Mouse (Mus musculus) forebrain, embryonic 11.5 days (tissue): Measurements from ENCODE around the gene Col25a1. TPM values are rescaled to one million over a fixed set of nuclear protein-coding genes. Genes with fewer than 3 reads are reported as not detected.

Source experiments
- ATAC-seq: fragments of 200-750 bp; cut with Nextera tagmentation; replicated peaks from 2 replicates; pipeline ENCODE4 v1.8.0; 2017; ENCODE audit warnings: moderate TSS enrichment; ENCODE audit not compliant: low FRiP score
- DNase-seq: peaks from one replicate; pipeline ENCODE4 v3.0.0-alpha.2; 2017; ENCODE audit warnings: low spot score
- H3K27ac ChIP-seq: fragments of 300-500 bp; sonication (generic); 2 replicates; pipeline ENCODE4 v1.5.1; 2014; ENCODE audit warnings: low read depth, low read length
- H3K27me3 ChIP-seq: fragments of 300-500 bp; sonication (generic); 2 replicates; pipeline ENCODE4 v1.6.1; 2014; ENCODE audit warnings: mild to moderate bottlenecking, low read length, mixed read lengths; ENCODE audit not compliant: control insufficient read depth, insufficient read depth
- H3K36me3 ChIP-seq: fragments of 300-500 bp; sonication (generic); 2 replicates; pipeline ENCODE4 v1.6.1; 2014; ENCODE audit warnings: mild to moderate bottlenecking, low read length, moderate library complexity, mixed read lengths; ENCODE audit not compliant: control insufficient read depth, insufficient read depth
- H3K4me1 ChIP-seq: fragments of 300-500 bp; sonication (generic); replicated peaks from 2 replicates; pipeline ENCODE4 v1.6.1; 2014; ENCODE audit warnings: low read length, mixed read lengths; ENCODE audit not compliant: control insufficient read depth, insufficient read depth
- H3K4me2 ChIP-seq: fragments of 300-500 bp; sonication (generic); 2 replicates; pipeline ENCODE4 v1.6.1; 2014; ENCODE audit warnings: low read depth, mild to moderate bottlenecking, low read length, moderate library complexity, mixed read lengths; ENCODE audit not compliant: severe bottlenecking
- H3K4me3 ChIP-seq: fragments of 300-500 bp; sonication (generic); 2 replicates; pipeline ENCODE4 v1.5.1; 2014; ENCODE audit warnings: low read depth, low read length
- H3K9ac ChIP-seq: fragments of 300-500 bp; sonication (generic); 2 replicates; pipeline ENCODE4 v1.6.1; 2014; ENCODE audit warnings: low read length
- H3K9me3 ChIP-seq: fragments of 300-500 bp; sonication (generic); 2 replicates; pipeline ENCODE4 v1.6.1; 2016; ENCODE audit warnings: low read length, mixed read lengths; ENCODE audit not compliant: control insufficient read depth
- WGBS: fragments of 180-500 bp; shearing (Covaris S2); extraction: QIAGEN DNeasy Blood & Tissue Kit; methylation state at CpG from one replicate; pipeline ENCODE4 v1.1.7; 2014; 5-methylcytosine and 5-hydroxymethylcytosine counted together
- polyA plus RNA-seq: library from polyadenylated mRNA; unstranded; fragments of >200 nt; fragmentation: Nextera tagmentation; extraction: Ambion mirVana; gene quantifications from 2 replicates; pipeline ENCODE4 v1.2.1, GENCODE M21; 2014

The Col25a1 gene
- polyA plus RNA-seq, 1 experiment from 2014 or later: 2.4 TPM

GRCm38 (mm10) chr3:130180181-130180940 is 49.1 kb downstream of the Col25a1 start:
- peak; percentile 96 for ATAC-seq
- Histone ChIP-seq H3K4me2 (peak overlapping the region; percentile 91), H3K27me3 (peaks cover 3% of the 10 kb centered on the region), H3K4me1 (peaks cover 3% of the 10 kb centered on the region; the same call in 1 of the 2 replicates), H3K9ac (peak overlapping the region; percentile 51), H3K27ac (no peak overlapping the region), H3K36me3 (no peaks in the 10 kb centered on the region), H3K4me3 (peak overlapping the region; percentile 37), H3K9me3 (no peaks in the 10 kb centered on the region)
- WGBS: 0% methylated on average over 40 of the region's 40 CpGs
- DNase-seq: peak; percentile 81

GRCm38 (mm10) chr3:130180964-130181590 is 49.8 kb downstream of the Col25a1 start:
- DNase-seq: peak; percentile 67
- no peaks in the 10 kb centered on the region for H3K36me3 ChIP-seq

GRCm38 (mm10) chr3:130181591-130181980 is 50.3 kb downstream of the Col25a1 start:
- H3K4me2 ChIP-seq: peak overlapping the region; percentile 91
- ATAC-seq (no peak), DNase-seq (no peak)
- peak overlapping the region; percentile 37 for H3K4me3 ChIP-seq
- H3K4me1 ChIP-seq: peaks cover 3% of the 10 kb centered on the region; the same call in 1 of the 2 replicates
- H3K9me3 ChIP-seq: no peaks in the 10 kb centered on the region
- no peak overlapping the region for H3K27ac ChIP-seq
- peak overlapping the region; percentile 51 for H3K9ac ChIP-seq
- WGBS: 26% methylated on average over 8 of the region's 8 CpGs
- no peaks in the 10 kb centered on the region for H3K36me3 ChIP-seq
- H3K27me3 ChIP-seq: peaks cover 3% of the 10 kb centered on the region

More at GRCm38 (mm10) chr3:130180964-130181590, 49.8 kb downstream of the Col25a1 start:
- Histone ChIP-seq H3K27ac (no peak overlapping the region), H3K9ac (peak overlapping the region; percentile 51), H3K9me3 (no peaks in the 10 kb centered on the region), H3K4me3 (peak overlapping the region; percentile 37), H3K4me2 (peak overlapping the region; percentile 91), H3K4me1 (peaks cover 3% of the 10 kb centered on the region; the same call in 1 of the 2 replicates), H3K27me3 (peaks cover 3% of the 10 kb centered on the region)
- ATAC-seq: peak; percentile 49; the same call in 1 of the 2 replicates
- WGBS: under 1% methylated on average over 40 of the region's 40 CpGs

- 81% methylated on average over 4 of the region's 4 CpGs for WGBS
- no peak overlapping the region for H3K27ac ChIP-seq
- H3K4me2 ChIP-seq: no peak overlapping the region
- H3K36me3 ChIP-seq: no peaks in the 10 kb centered on the region
- peaks cover 3% of the 10 kb centered on the region for H3K27me3 ChIP-seq
- ATAC-seq (no peak), DNase-seq (no peak)
- no peak overlapping the region for H3K4me3 ChIP-seq
- no peaks in the 10 kb centered on the region for H3K9me3 ChIP-seq
- peaks cover 3% of the 10 kb centered on the region; the same call in 1 of the 2 replicates for H3K4me1 ChIP-seq
- no peak overlapping the region for H3K9ac ChIP-seq
Measured at GRCm38 (mm10) chr3:130182450-130182849, 51.1 kb downstream of the Col25a1 start.

GRCm38 (mm10) chr3:130185111-130185510 is 53.8 kb downstream of the Col25a1 start:
- Histone ChIP-seq H3K36me3 (no peaks in the 10 kb centered on the region), H3K9me3 (no peaks in the 10 kb centered on the region), H3K27ac (no peak overlapping the region), H3K4me3 (no peak overlapping the region), H3K4me2 (no peak overlapping the region), H3K4me1 (peaks cover 3% of the 10 kb centered on the region; the same call in 1 of the 2 replicates), H3K27me3 (peaks cover 3% of the 10 kb centered on the region), H3K9ac (no peak overlapping the region)
- DNase-seq (no peak), ATAC-seq (no peak)
- WGBS: 56% methylated on average over 3 of the region's 3 CpGs

- Histone ChIP-seq H3K9ac (no peak overlapping the region), H3K27me3 (no peaks in the 10 kb centered on the region), H3K4me1 (no peaks in the 10 kb centered on the region), H3K27ac (no peak overlapping the region), H3K4me3 (no peak overlapping the region), H3K9me3 (no peaks in the 10 kb centered on the region), H3K36me3 (no peaks in the 10 kb centered on the region), H3K4me2 (no peak overlapping the region)
- WGBS: 90% methylated on average over 5 of the region's 5 CpGs
- DNase-seq (no peak), ATAC-seq (no peak)
Measured at GRCm38 (mm10) chr3:130187588-130187987, 56.3 kb downstream of the Col25a1 start.

GRCm38 (mm10) chr3:130193450-130193849 is 62.1 kb downstream of the Col25a1 start:
- DNase-seq: no peak
- no peak overlapping the region for H3K4me3 ChIP-seq
- ATAC-seq: no peak
- H3K27me3 ChIP-seq: no peaks in the 10 kb centered on the region
- no peak overlapping the region for H3K27ac ChIP-seq
- H3K4me2 ChIP-seq: no peak overlapping the region
- no peaks in the 10 kb centered on the region for H3K4me1 ChIP-seq
- H3K36me3 ChIP-seq: no peaks in the 10 kb centered on the region
- 93% methylated on average over 8 of the region's 8 CpGs for WGBS
- no peaks in the 10 kb centered on the region for H3K9me3 ChIP-seq
- no peak overlapping the region for H3K9ac ChIP-seq

GRCm38 (mm10) chr3:130214631-130215030 is 83.3 kb downstream of the Col25a1 start:
- WGBS: 91% methylated on average over 11 of the region's 11 CpGs
- DNase-seq: no peak
- H3K4me1 ChIP-seq: no peaks in the 10 kb centered on the region
- no peak overlapping the region for H3K4me3 ChIP-seq
- H3K9me3 ChIP-seq: no peaks in the 10 kb centered on the region
- ATAC-seq: no peak
- H3K27ac ChIP-seq: no peak overlapping the region
- H3K27me3 ChIP-seq: no peaks in the 10 kb centered on the region
- H3K36me3 ChIP-seq: no peaks in the 10 kb centered on the region
- H3K4me2 ChIP-seq: no peak overlapping the region
- H3K9ac ChIP-seq: no peak overlapping the region
